Mouse (Mus musculus) MEL (cell line): ENCODE data around the gene Grtp1. TPM values are rescaled to one million over a fixed set of nuclear protein-coding genes. Genes with fewer than 3 reads are reported as not detected.

Experiments
- DNase-seq: peaks from one replicate; pipeline ENCODE4 v3.0.0; 2011; ENCODE audit warnings: low read depth, low spot score
- H3K27ac ChIP-seq: 2 replicates; pipeline ENCODE4 v1.5.1; 2012; ENCODE audit warnings: low read depth, mild to moderate bottlenecking, control low read depth, low read length, moderate library complexity; ENCODE audit not compliant: control insufficient read depth
- H3K27me3 ChIP-seq, 2 experiments: fragments of 150-350 bp in 1 of 2; sonication (generic) in 1 of 2; 2 replicates each; pipeline ENCODE4 v1.6.1; 2012; ENCODE audit warnings: low read length in 2 of 2, mild to moderate bottlenecking in 2 of 2, improper control_type of control experiment in 1 of 2, moderate library complexity in 1 of 2; ENCODE audit not compliant: insufficient read depth in 2 of 2, control insufficient read depth in 1 of 2
- H3K36me3 ChIP-seq, 2 experiments: 2 replicates each; pipeline ENCODE4 v1.6.1; 2012 to 2014; ENCODE audit warnings: low read length in 2 of 2, improper control_type of control experiment in 1 of 2, inconsistent platforms in 1 of 2, mild to moderate bottlenecking in 1 of 2; ENCODE audit not compliant: insufficient read depth in 2 of 2, control insufficient read depth in 1 of 2
- H3K4me1 ChIP-seq, 2 experiments: fragments of 150-350 bp in 1 of 2; sonication (generic) in 1 of 2; 2 replicates each; pipeline ENCODE4 v1.6.1; 2012; ENCODE audit warnings: low read length in 2 of 2, improper control_type of control experiment in 1 of 2, mild to moderate bottlenecking in 1 of 2; ENCODE audit not compliant: insufficient read depth in 2 of 2, control insufficient read depth in 1 of 2
- H3K4me3 ChIP-seq, 2 experiments: fragments of 150-350 bp in 1 of 2; sonication (generic) in 1 of 2; 2 replicates each; pipeline ENCODE4 v1.5.1; 2012; ENCODE audit warnings: low read depth in 2 of 2, low read length in 2 of 2, mild to moderate bottlenecking in 2 of 2, moderate library complexity in 2 of 2, control low read depth in 1 of 2, improper control_type of control experiment in 1 of 2; ENCODE audit not compliant: control insufficient read depth in 1 of 2, insufficient read depth in 1 of 2
- H3K79me2 ChIP-seq: 2 replicates; pipeline ENCODE4 v1.6.1; 2012; ENCODE audit warnings: mild to moderate bottlenecking, low read length, moderate library complexity; ENCODE audit not compliant: control insufficient read depth, poor library complexity, insufficient read depth
- H3K9ac ChIP-seq: 2 replicates; pipeline ENCODE4 v1.6.1; 2012; ENCODE audit warnings: low read depth, mild to moderate bottlenecking, control low read depth, low read length, moderate library complexity; ENCODE audit not compliant: control insufficient read depth, poor library complexity, severe bottlenecking
- H3K9me3 ChIP-seq: fragments of 150-350 bp; sonication (generic); replicated peaks from 2 replicates; pipeline ENCODE4 v1.6.1; 2012; ENCODE audit warnings: mild to moderate bottlenecking, low read length, improper control_type of control experiment, moderate library complexity; ENCODE audit not compliant: insufficient read depth
- BHLHE40 ChIP-seq: IDR thresholded peaks from 2 replicates; pipeline ENCODE4 v1.6.1; 2012; ENCODE audit warnings: low read depth, mild to moderate bottlenecking, inconsistent platforms, low read length, improper control_type of control experiment, borderline replicate concordance
- MAFK ChIP-seq: IDR thresholded peaks from 2 replicates; pipeline ENCODE4 v1.6.1; 2011; ENCODE audit warnings: low read depth, mild to moderate bottlenecking, low read length, improper control_type of control experiment, borderline replicate concordance
- MAX ChIP-seq: IDR thresholded peaks from 2 replicates; pipeline ENCODE4 v1.6.1; 2011; ENCODE audit warnings: low read length, improper control_type of control experiment
- MEF2A ChIP-seq: IDR thresholded peaks from 2 replicates; pipeline ENCODE4 v1.6.1; 2014; ENCODE audit warnings: low read depth, mild to moderate bottlenecking, inconsistent platforms, low read length, improper control_type of control experiment; ENCODE audit not compliant: poor library complexity, insufficient replicate concordance, severe bottlenecking; ENCODE audit errors: extremely low read depth
- NRF1 ChIP-seq: IDR thresholded peaks from 2 replicates; pipeline ENCODE4 v1.6.1; 2014; ENCODE audit warnings: low read depth, mild to moderate bottlenecking, inconsistent platforms, low read length, improper control_type of control experiment, moderate library complexity; ENCODE audit not compliant: poor library complexity, insufficient read depth, severe bottlenecking
- SIN3A ChIP-seq: IDR thresholded peaks from 2 replicates; pipeline ENCODE4 v1.6.1; 2012; ENCODE audit warnings: low read length, improper control_type of control experiment, inconsistent platforms
- TAL1 ChIP-seq: IDR thresholded peaks from 2 replicates; pipeline ENCODE4 v1.6.1; 2012; ENCODE audit warnings: mild to moderate bottlenecking, inconsistent platforms, low read length, moderate library complexity, mixed read lengths
- UBTF ChIP-seq: IDR thresholded peaks from 2 replicates; pipeline ENCODE4 v1.6.1; 2012; ENCODE audit warnings: low read depth, mild to moderate bottlenecking, inconsistent platforms, low read length, improper control_type of control experiment, moderate library complexity, borderline replicate concordance; ENCODE audit not compliant: insufficient read depth
- USF1 ChIP-seq: IDR thresholded peaks from 2 replicates; pipeline ENCODE4 v1.6.1; 2014; ENCODE audit warnings: low read depth, mild to moderate bottlenecking, inconsistent platforms, low read length, improper control_type of control experiment, moderate library complexity
- ZKSCAN1 ChIP-seq: IDR thresholded peaks from 2 replicates; pipeline ENCODE4 v1.6.1; 2012; ENCODE audit warnings: low read depth, mild to moderate bottlenecking, inconsistent platforms, low read length, improper control_type of control experiment, moderate library complexity
- ZMIZ1 ChIP-seq: IDR thresholded peaks from 2 replicates; pipeline ENCODE4 v1.6.1; 2012; ENCODE audit warnings: low read depth, mild to moderate bottlenecking, inconsistent platforms, low read length, improper control_type of control experiment, moderate library complexity
- ZNF384 ChIP-seq: IDR thresholded peaks from 2 replicates; pipeline ENCODE4 v1.6.1; 2012; ENCODE audit warnings: low read depth, mild to moderate bottlenecking, inconsistent platforms, low read length, improper control_type of control experiment
- polyA plus RNA-seq, 2 experiments: library from polyadenylated mRNA; stranded (reverse) in 1 of 2; unstranded in 1 of 2; fragments of >175 nt in 1 of 2; fragments of >200 nt in 1 of 2; gene quantifications; 2 replicates each; pipeline versions ENCODE4 v1.2.1 to v1.2.4; 2012; ENCODE audit warnings: low replicate concordance in 2 of 2, low read depth in 1 of 2; ENCODE audit not compliant: insufficient read length in 2 of 2, insufficient read depth in 1 of 2, missing spikeins in 1 of 2
- total RNA-seq: library from RNA; depleted of rRNA; stranded (reverse); fragments of 300-350 nt; gene quantifications from 2 replicates; pipeline ENCODE4 v1.2.3, GENCODE M21; 2012

The Grtp1 gene
- total and polyA plus RNA-seq, 3 experiments, result 11.9 to 15.1 TPM; not detected in 1

DNA sequence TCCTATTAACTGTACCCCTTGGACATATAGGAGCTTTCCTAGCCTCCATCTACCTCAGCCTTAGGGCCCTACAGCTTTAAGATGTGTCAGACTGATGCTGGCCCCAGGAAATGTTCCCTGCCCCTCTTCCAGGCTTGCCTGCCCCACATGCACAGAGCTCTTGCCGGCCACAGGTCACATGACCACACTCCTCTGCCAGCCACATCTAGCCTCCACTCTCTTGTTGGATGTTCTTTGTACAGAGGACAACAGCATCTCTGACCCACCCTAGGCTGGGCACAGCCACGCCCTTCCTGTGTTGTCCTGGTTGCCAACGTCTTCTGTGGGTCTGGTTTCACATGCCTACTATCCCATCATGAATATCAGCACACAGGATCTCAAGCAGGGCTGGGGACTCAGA is 26.8 kb upstream of the Grtp1 start:
- TF ChIP-seq MEF2A (no peak), USF1 (peak; percentile 55; the same call in 1 of the 2 replicates), ZKSCAN1 (no peak), MAFK (no peak)
- Histone ChIP-seq H3K79me2 (no peaks in the 10 kb centered on the region), H3K36me3 (no peaks in the 10 kb centered on the region), H3K4me1 (no peaks in the 10 kb centered on the region), H3K9me3 (no peaks in the 10 kb centered on the region), H3K27ac (no peak overlapping the region), H3K4me3 (no peak overlapping the region), H3K9ac (no peak overlapping the region), H3K27me3 (peaks cover 8% of the 10 kb centered on the region in 2 experiments; a peak in 3 of 4 replicates)
- no peak for DNase-seq

DNA sequence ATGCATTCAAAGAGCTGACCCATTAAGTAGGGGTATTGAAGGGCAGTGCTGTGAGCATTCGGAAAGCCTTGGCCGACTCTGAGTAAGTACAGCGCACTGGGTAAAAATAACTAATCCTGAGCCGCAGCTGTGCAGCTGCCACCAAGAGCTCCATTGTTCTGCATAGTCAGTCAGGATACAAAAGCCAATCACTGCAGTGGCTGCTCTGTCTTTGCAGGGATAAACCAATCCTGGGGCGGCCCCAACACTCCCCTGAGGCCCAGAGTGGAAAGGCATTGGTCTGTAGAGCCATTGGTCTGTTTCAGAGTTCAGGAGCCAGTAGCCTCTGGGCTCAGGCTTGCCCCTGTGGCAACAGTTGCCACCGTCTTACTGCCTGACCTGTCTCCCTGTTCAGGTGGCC is 25.9 kb upstream of the Grtp1 start:
- Histone ChIP-seq H3K79me2 (no peaks in the 10 kb centered on the region), H3K4me1 (no peaks in the 10 kb centered on the region), H3K27me3 (peaks cover 5 to 8% of the 10 kb centered on the region in 2 experiments; a peak in 3 of 4 replicates), H3K4me3 (no peak overlapping the region), H3K36me3 (no peaks in the 10 kb centered on the region), H3K9ac (no peak overlapping the region), H3K9me3 (no peaks in the 10 kb centered on the region), H3K27ac (no peak overlapping the region)
- TF ChIP-seq MAFK, result no peak
- no peak for TF ChIP-seq ZNF384
- TF ChIP-seq ZMIZ1, result no peak
- DNase-seq, result no peak

DNA sequence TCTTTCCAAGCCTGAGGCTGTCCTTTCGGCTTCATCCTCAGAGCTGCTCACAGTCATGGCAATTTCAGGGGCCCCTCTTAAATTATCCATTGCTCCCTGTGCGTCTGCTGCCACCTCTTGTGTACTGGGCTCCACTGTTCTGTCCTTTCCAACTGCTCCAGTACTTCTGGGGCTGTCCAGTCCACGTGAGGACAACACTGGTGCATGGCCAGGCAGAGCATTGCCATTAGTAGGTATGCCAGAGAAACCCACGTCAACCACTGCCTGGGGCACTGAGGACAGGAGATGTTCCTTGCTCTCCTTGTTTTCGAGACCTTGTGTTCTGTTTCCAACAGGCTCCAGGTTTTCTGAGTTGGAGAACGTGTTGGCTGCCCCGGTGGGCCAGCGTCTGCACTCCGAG is 24.0 kb upstream of the Grtp1 start:
- no peak overlapping the region for H3K4me3 ChIP-seq
- TF ChIP-seq UBTF (no peak), TAL1 (no peak), NRF1 (no peak), ZMIZ1 (no peak), USF1 (no peak), ZKSCAN1 (no peak), SIN3A (no peak), BHLHE40 (no peak), MAX (no peak)
- H3K79me2 ChIP-seq, result no peaks in the 10 kb centered on the region
- no peak overlapping the region for H3K27ac ChIP-seq
- H3K9me3 ChIP-seq, result no peaks in the 10 kb centered on the region
- no peaks in the 10 kb centered on the region for H3K36me3 ChIP-seq
- DNase-seq, result no peak
- no peaks in the 10 kb centered on the region for H3K4me1 ChIP-seq
- H3K27me3 ChIP-seq, result peaks cover 2 to 4% of the 10 kb centered on the region in 2 experiments; a peak in 3 of 4 replicates
- H3K9ac ChIP-seq, result no peak overlapping the region
